Mouse (Mus musculus) brain, adult 2 months (tissue): Measurements from ENCODE around the gene Dcst1.

ENCODE experiments used
- DNase-seq: peaks from one replicate; pipeline ENCODE4 v3.0.0; 2011; ENCODE audit warnings: low read depth, low spot score

The Dcst1 gene

DNA sequence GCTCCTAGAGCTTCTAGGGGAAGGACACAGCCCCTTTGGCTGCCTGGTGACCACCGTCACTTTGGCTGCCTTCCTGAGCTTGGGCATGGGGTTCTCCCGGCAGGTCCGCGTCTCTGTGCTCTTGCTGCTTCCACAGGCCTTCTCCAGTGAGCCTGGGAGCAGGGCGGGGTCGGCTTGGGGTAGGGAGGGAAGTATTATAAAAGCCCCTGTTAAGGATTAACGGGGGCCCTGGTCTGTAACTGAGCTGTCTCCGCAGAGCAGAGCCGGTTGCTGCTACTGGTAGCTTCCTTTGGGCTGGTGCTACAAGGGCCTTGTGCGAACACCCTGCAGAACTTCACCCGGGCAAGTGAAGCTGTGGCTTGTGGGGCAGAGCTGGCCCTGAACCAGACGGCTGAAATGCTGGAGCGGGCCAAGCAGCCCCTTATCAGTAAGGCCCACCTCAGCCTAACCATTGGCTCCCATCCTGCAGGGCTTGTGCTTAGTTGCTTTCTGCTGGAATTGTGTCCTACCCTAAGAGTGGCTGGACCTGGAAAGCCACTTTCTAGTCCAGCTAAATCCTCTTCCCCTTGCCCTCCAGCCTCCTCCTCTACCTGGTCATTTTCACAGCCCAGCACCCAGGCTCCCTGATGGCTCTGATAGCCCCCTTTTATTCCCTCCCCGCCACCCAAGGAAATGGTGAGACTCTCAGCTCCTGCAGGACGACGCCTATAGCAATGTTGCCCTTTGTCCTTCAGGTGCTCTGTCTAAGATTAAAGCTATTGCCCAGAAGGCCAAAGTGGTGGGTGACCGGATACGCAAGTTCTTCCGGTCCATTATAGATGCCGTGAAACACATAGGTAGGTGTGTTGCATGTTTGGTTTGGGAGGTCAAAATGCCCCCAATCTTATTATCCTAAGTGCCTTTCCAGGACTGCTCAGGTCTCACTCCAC, 697 bp upstream of the Dcst1 start:
- DNase-seq, result no peak

GRCm38 (mm10) chr3:89364631-89365030, 422 bp downstream of the Dcst1 start:
- DNase-seq, result no peak

DNA sequence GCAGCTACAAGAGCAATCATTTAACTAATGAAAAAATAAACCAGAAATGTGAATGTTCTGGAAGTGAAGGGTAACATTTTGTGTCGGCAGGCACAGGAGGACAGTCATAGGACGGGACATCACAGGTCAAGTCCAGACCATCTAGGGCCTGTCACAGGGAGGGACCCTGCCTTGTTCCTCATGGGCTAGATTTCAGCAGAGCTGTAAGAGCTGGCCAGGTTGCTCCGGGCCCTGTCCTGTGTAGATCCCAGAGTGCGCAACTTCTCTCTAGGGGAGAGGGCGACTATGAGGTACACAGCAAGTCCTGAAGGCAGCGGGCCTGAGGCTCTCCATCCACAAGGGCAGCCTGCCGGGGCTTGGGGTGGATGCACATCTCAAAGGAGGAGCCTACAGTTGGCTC, 3.4 kb downstream of the Dcst1 start, which contains the start of gene Dcst2:
Dcst2 (plus strand) TSS at position 301 of the 400 bp plus-strand sequence.
- DNase-seq, result no peak

GRCm38 (mm10) chr3:89360237-89360636, 4.8 kb downstream of the Dcst1 start:
- DNase-seq, result no peak

DNA sequence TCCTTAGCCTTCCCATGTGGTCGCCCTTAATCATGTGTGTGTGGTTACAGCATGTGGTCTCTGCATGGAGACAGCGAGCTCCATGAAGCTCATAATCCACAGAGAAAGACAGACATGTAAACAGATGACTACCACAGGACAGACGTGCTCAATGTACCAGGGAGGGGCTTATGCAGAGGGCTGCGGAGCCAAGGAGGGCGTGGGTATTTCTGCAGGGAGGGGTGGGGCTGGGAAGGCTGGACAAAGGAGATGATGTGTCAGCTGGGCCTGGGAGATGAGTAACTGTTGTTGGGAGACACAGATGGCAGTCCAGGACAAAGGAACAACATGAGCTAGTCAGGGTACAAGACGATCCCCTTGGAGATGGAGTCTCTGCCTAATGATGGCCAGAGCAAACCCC, 5.4 kb downstream of the Dcst1 start:
- DNase-seq, result peak; percentile 48

DNA sequence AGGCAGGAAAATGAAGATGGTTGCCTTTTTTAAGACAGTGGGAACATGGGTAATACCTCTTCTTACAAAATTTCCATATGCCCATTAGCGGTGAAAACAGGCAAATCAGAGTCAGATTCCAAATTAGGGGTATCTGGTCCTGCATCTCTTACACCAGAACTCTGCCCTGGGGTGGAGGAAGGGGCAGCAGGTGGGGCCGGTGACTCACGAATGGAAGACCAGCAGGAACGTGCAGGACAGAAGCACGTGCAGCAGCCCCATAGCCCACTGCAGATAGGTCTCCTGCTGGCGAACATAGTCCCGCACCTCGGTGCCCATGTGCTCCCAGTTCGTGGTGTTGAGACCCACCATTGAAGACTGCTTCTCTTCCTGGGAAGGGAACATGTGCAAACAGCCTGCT, 9.0 kb downstream of the Dcst1 start:
- DNase-seq, result no peak

- DNase-seq, result no peak
Measured at GRCm38 (mm10) chr3:89355512-89355902, 9.5 kb downstream of the Dcst1 start.

GRCm38 (mm10) chr3:89354816-89355511, 10.1 kb downstream of the Dcst1 start:
- peak; percentile 89 for DNase-seq

GRCm38 (mm10) chr3:89351271-89351670, 13.8 kb downstream of the Dcst1 start:
- DNase-seq, result no peak

DNA sequence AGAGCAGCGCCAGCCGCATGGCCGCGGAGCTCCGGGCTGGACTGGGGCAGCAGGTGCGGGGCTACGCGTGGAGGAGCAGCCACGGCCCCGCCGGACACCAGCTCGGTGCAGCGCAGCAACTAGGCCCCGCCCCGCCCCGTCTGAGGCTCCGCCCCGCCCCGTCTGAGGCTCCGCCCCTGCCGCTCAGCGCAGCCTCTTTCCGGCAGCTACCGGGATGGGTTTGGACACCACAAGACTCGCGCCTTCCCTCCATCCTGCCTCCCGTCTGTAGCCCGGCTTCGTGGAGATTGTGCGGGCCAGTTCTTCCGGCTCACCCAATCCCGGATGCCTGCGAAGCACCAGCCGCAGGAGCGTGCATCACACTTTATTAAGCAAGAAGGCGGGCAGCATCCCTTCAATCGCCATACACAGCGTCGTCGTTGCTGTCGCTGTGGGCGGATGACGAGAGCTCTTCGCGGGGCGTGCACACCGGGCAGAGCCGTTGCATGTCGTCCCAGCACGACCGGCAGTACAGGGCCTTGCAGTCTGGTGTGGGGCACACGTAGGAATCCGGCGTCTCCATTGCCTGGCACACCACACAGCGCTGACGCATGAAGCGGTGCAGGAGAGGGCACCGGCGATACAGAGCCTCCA, 15.1 kb downstream of the Dcst1 start, which contains the start of gene Adam15:
Adam15 (minus strand) TSS at position 128 of the 633 bp plus-strand sequence.
- DNase-seq, result peak; percentile 94

- DNase-seq, result peak; percentile 57
Measured at GRCm38 (mm10) chr3:89348911-89349868, 15.9 kb downstream of the Dcst1 start.

GRCm38 (mm10) chr3:89347916-89348315, 17.1 kb downstream of the Dcst1 start:
- no peak for DNase-seq

DNA sequence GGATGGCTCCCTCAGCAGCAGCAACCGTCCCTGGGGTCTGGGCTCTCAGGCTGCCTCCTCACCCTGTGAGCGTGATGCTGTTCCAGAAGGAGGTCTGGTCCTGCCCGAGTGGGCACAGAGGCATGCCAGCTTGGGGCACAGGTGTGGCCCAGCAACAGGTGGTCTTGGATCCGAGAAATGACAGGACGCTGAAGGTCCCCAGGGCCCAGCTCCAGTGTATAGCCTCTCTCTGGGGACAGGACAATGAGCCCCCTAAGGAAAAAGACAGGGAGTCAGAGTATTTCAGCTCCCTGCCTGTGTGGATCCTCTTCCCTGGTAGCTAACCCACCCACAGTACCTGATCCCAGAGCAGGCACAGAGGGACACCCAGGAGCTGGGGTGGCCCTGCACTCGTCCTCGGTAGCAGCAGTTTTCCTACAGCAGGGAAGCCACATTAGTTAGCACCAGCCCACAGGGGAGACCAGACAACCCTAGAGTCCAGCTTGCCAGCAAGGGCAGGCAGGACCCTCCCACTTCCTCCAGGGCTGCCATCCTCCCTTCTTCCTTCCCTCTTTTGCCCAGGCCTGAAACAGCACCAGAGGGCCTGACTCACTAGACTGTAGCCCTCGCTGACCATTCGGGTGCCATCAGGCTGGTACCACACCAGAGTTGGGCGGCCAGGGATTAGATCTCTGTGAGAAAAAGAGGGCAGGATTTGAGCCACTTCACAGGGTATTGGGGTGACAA, 18.1 kb downstream of the Dcst1 start:
- DNase-seq, result no peak

DNA sequence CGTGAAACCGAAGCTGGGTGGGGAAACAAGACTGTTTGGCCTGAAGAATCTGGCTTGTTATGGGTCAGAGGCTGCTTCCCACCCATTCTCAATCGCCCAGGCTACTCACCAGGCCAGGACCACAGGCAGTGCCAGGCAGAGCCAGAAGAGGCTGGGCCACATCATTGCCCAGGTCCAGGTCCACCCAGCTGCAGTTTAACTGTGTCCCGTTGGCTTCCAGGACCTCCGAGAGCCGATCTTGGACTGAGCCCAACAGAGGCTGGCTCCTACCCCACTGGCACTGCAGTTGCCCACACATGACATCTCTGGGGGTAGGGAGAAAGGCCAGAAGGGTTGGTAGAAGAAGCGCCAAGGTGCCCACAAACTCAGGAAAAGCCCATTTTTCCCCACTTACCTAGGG, 21.8 kb downstream of the Dcst1 start:
- DNase-seq, result peak; percentile 25

DNA sequence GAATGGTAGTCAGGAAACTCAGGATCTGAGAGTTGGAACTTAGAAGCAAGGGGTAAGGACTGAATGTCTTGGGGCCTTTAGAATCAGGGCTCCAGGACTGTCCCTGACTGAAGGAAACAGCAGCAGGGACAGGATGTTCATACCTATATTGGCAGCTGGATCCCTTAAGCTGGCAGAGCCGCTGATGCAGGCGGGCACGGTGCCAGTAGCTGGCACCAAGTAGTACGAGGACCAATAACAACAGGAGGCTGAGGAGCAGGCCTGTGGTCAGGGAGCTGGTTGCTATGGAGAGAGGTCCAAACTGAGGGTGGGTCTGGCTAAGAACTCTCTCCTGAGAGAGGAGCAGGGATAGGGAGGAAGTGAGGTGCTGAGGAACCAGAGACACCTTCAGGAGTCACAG, 23.3 kb downstream of the Dcst1 start:
- no peak for DNase-seq

- DNase-seq, result peak; percentile 79
Measured at GRCm38 (mm10) chr3:89340465-89340864, 24.6 kb downstream of the Dcst1 start.

DNA sequence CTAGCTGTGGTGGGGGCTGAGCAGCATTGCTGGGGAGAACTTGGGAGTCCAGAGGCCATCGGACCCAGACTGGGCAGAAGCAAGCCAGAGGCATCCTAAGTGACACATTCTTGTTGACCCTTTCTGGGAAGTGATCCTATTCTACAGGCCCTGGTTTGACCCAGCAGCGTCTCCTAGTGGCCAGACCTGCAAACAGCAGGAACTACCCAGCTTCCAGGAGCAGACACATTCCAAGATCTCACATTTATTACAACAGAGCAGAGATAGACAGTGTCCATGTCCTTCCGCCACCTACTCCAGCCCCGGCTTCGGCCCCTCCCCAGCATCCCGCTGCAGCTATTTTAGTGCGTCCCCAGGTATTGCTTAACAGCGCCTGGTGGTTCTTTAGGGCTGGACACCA, 25.6 kb downstream of the Dcst1 start:
- peak; percentile 64 for DNase-seq

DNA sequence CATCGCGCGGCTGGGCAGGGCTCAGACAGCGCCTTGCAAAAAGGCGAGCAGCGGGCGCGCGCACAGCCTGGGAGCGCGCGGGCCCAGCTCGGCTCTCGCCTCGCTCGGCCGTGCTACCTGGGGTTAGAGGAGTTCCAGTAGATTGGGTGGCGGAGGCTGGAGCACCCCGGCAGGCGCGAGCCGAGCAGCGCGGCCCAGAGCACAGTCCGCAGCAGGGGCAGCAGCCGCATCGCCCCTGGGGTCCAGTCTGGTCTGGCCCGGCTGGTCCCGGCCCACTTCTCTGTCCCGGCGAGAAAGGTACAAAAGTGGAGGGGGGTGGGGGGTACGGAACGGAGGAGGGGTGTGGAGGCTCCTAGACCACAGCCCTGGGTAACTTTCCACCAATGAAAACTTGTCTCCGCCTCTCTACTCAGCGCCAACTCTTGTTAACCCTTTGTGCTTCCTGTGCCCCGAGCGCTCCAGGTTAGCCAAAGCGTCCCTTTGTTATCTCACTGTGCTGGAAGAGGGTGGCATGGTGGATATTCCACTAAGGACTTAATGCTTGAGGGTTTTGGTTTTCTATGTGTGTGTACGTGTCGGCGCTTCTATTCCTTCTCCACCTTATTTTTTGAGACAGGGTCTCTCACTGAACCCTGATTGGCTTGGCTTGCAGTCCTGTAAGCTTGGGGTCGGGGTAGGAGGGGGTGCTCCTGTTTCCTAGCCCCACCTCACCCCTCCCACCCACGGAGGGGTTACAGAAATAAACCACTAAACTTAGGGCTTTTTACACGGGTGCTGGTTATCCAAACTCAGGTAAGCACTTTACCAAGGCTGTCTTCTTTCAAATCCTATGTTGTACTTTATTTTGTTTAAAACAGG, 27.1 kb downstream of the Dcst1 start, which contains the start of gene Efna4:
Efna4 (minus strand) TSS at position 308 of the 858 bp plus-strand sequence.
- peak; percentile 31 for DNase-seq

DNA sequence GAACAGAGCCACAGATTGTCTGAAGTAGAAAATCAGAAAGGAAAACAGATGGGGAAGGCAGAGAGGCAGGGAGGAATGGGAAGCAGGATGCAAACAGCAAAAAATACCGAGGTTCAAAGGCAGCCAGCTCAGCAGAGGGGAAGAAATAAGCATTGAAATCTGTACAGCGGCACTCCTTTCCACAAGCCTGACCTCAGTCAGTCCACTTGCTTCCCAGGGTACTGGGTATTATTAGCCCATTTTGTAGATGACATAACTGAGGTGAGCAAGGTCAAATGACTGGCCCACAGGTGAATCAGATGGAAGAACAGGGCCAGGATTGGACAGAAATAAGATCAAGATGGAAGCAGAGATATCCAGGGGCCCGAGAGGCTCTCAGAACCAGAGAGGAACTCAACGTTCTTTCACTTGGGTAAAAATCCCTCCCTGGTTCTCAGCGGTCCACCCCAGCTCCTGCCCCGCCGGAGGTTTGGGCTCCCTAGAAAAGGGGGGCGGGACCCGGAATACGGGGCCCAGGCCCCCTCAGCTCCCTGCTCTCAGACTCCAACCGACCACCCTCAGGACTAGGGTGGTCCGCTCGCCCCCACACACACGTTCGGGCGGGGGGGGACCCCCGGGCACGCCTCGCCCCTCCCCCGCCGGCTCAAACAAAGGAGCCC, 27.9 kb downstream of the Dcst1 start:
- DNase-seq, result no peak
